Mouse (Mus musculus): ENCODE measurements at regions not wholly inside any gene's neighbourhood (a gene's known extent, or its start where the extent isn't known, plus 50 kb on each side); places are given as distances from the start of the nearest gene placed in this dataset.

DNA sequence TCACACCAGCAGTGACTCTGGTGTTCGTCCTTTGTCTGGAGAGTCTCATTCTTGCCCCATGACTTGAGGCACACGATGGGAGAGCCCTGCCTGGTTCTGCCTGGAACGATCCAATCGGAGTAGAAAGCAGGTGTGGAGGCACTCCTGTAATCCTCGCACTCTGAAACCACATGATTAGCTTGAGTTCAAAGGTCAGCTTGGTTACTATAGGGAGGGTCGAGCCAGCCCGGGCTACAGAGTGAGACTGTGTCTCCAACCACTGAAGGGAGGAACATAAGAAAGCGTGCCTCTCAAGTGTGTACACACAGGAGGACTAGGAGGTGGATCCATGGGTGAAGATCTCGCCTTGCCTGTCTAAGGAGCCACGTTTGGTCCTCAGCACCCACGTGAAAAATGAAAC is 504.0 kb downstream of the Vrk1 start:
- 79% methylated on average over 11 of the region's 11 CpGs for WGBS
- no peak for ATAC-seq
- Histone ChIP-seq H3K9me3 (ENCODE audit: control insufficient read depth, low read length) (no peaks in the 10 kb centered on the region), H3K36me3 (ENCODE audit: control insufficient read depth, insufficient read depth) (no peaks in the 10 kb centered on the region), H3K27me3 (replicated peaks; ENCODE audit: control insufficient read depth, insufficient read depth, low read length) (no peaks in the 10 kb centered on the region), H3K4me2 (ENCODE audit: low read length) (no peak overlapping the region), H3K4me1 (replicated peaks; ENCODE audit: control insufficient read depth, insufficient read depth, low read length) (peaks cover 7% of the 10 kb centered on the region; the same call in 1 of the 2 replicates), H3K9ac (replicated peaks; ENCODE audit: low read depth, low read length) (no peak overlapping the region), H3K4me3 (replicated peaks; ENCODE audit: low read length) (no peak overlapping the region), H3K27ac (ENCODE audit: low read length) (no peak overlapping the region)

GRCm38 (mm10) chr12:106515257-106515788 is 505.3 kb downstream of the Vrk1 start:
- Histone ChIP-seq H3K4me3 (replicated peaks; ENCODE audit: low read length) (no peak overlapping the region), H3K9me3 (ENCODE audit: control insufficient read depth, low read length) (no peaks in the 10 kb centered on the region), H3K4me2 (ENCODE audit: low read length) (no peak overlapping the region), H3K9ac (replicated peaks; ENCODE audit: low read depth, low read length) (no peak overlapping the region), H3K27ac (ENCODE audit: low read length) (no peak overlapping the region), H3K36me3 (ENCODE audit: control insufficient read depth, insufficient read depth) (no peaks in the 10 kb centered on the region), H3K27me3 (replicated peaks; ENCODE audit: control insufficient read depth, insufficient read depth, low read length) (no peaks in the 10 kb centered on the region), H3K4me1 (replicated peaks; ENCODE audit: control insufficient read depth, insufficient read depth, low read length) (peaks cover 7% of the 10 kb centered on the region; the same call in 1 of the 2 replicates)
- WGBS: 30% methylated on average over 17 of the region's 17 CpGs
- ATAC-seq: peak; percentile 63

DNA sequence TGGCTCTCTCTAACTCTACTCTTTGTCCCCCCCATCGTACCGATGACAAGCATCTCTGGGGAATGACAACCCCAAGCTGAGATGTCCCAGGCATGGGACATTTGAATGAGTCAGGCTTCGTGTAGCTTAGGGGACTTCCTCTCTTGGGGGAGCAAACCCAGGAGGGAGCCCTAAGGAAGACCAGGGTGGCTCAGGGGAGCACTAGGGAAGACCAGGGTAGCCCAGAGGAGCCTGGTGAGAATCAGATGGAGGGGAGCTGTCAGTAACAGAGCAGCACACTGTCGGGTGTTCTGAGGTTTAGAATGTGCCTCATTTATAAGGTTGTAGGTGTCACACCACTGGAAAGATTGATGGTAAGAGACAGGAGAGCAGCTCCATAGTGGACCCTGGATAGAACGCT is 509.1 kb downstream of the Vrk1 start:
- no peak overlapping the region for H3K27ac ChIP-seq (ENCODE audit: low read length)
- peaks cover 7% of the 10 kb centered on the region; the same call in 1 of the 2 replicates for H3K4me1 ChIP-seq (replicated peaks; ENCODE audit: control insufficient read depth, insufficient read depth, low read length)
- H3K4me2 ChIP-seq (ENCODE audit: low read length): no peak overlapping the region
- WGBS: 80% methylated on average over 5 of the region's 5 CpGs
- H3K36me3 ChIP-seq (ENCODE audit: control insufficient read depth, insufficient read depth): no peaks in the 10 kb centered on the region
- H3K9ac ChIP-seq (replicated peaks; ENCODE audit: low read depth, low read length): no peak overlapping the region
- no peaks in the 10 kb centered on the region for H3K27me3 ChIP-seq (replicated peaks; ENCODE audit: control insufficient read depth, insufficient read depth, low read length)
- ATAC-seq: no peak
- no peak overlapping the region for H3K4me3 ChIP-seq (replicated peaks; ENCODE audit: low read length)
- H3K9me3 ChIP-seq (ENCODE audit: control insufficient read depth, low read length): no peaks in the 10 kb centered on the region

DNA sequence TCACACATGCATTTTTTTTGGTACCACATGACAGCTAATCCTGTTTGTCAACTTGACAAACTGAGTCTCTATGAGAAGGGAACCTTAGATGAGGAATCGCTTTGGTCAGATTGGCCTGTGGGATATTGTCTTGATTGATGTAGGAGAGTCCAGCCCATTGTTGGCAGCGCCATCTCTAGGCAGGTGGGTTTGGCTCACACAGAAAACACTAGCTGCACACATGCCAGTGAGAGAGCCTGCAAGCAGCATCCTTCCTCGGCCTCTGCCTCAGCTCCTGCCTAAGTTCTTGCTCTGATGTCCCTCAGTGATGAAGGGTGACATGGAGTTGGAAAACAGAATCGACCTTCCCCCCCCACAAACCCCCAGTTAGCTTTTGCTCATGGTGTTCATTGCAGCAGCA is 514.4 kb downstream of the Vrk1 start:
- WGBS: 74% methylated on average over 4 of the region's 4 CpGs
- H3K27me3 ChIP-seq (replicated peaks; ENCODE audit: control insufficient read depth, insufficient read depth, low read length): no peaks in the 10 kb centered on the region
- peaks cover 20% of the 10 kb centered on the region for H3K4me1 ChIP-seq (replicated peaks; ENCODE audit: control insufficient read depth, insufficient read depth, low read length)
- H3K27ac ChIP-seq (ENCODE audit: low read length): no peak overlapping the region
- no peak overlapping the region for H3K4me3 ChIP-seq (replicated peaks; ENCODE audit: low read length)
- H3K9me3 ChIP-seq (ENCODE audit: control insufficient read depth, low read length): peaks cover 3% of the 10 kb centered on the region; the same call in 1 of the 2 replicates
- no peaks in the 10 kb centered on the region for H3K36me3 ChIP-seq (ENCODE audit: control insufficient read depth, insufficient read depth)
- no peak for ATAC-seq
- H3K9ac ChIP-seq (replicated peaks; ENCODE audit: low read depth, low read length): no peak overlapping the region
- H3K4me2 ChIP-seq (ENCODE audit: low read length): no peak overlapping the region

DNA sequence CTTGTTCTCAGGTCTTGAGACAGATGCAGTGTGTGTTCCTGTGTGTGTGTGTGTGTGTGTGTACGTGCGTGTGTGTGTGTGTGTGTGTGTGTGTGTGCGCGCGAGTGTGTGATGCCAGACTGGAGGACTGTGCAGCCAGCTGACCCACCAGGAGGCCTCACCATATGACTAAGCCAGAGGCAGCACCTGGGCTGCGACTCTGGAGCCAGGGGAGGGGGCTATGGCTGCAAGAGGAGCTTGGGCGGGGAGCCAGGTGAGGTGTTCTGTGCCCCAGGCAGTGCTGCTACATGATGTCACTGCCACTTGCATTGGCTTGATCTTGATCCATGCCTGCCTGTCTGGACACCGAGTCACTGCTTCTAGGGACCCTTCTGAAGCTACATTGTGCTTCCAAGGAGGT is 517.1 kb downstream of the Vrk1 start:
- Histone ChIP-seq H3K27ac (ENCODE audit: low read length) (peak overlapping the region; percentile 92), H3K9ac (replicated peaks; ENCODE audit: low read depth, low read length) (no peak overlapping the region), H3K9me3 (ENCODE audit: control insufficient read depth, low read length) (peaks cover 3% of the 10 kb centered on the region; the same call in 1 of the 2 replicates), H3K36me3 (ENCODE audit: control insufficient read depth, insufficient read depth) (no peaks in the 10 kb centered on the region), H3K27me3 (replicated peaks; ENCODE audit: control insufficient read depth, insufficient read depth, low read length) (no peaks in the 10 kb centered on the region), H3K4me1 (replicated peaks; ENCODE audit: control insufficient read depth, insufficient read depth, low read length) (peaks cover 26% of the 10 kb centered on the region), H3K4me2 (ENCODE audit: low read length) (no peak overlapping the region), H3K4me3 (replicated peaks; ENCODE audit: low read length) (no peak overlapping the region)
- no peak for ATAC-seq
- 42% methylated on average over 8 of the region's 8 CpGs for WGBS

DNA sequence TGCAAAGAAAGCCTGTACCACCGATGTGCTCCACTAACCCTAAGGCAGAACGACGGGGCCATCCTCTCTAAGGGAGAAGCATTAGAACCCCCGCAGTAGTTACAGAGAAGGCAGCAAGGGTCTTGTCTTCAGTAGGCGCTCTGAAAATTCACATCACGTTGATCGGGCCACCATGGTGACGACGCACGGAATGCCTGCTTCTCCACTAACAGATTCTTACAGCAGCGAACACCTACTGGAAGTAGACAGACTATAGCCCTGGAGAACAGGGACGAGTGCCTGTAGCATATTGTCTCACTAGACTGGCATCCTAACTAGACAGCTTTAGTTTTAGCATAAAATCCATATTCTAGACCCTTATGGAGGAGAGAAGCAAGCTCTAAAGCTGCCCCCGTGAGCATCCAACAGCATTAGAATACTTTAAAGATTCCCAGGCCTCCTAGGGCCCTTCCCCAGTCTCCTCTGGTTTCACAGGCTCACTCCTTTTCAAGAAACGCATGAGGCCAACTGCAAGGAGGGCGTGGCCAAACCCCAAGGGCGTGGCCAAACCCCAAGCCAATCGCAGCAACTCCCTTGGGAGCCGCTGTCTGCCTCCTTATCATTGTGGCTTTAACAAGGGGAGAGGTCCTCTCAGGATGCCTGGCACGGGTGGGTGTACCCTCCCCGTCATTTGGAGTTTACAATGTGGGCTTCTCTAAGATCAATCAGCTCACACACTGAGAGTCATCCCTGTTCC is 517.8 kb downstream of the Vrk1 start:
- peak; percentile 39 for ATAC-seq
- Histone ChIP-seq H3K36me3 (ENCODE audit: control insufficient read depth, insufficient read depth) (no peaks in the 10 kb centered on the region), H3K4me3 (replicated peaks; ENCODE audit: low read length) (no peak overlapping the region), H3K9me3 (ENCODE audit: control insufficient read depth, low read length) (peaks cover 3% of the 10 kb centered on the region; the same call in 1 of the 2 replicates), H3K9ac (replicated peaks; ENCODE audit: low read depth, low read length) (peak overlapping the region; percentile 16; the same call in 1 of the 2 replicates), H3K27me3 (replicated peaks; ENCODE audit: control insufficient read depth, insufficient read depth, low read length) (no peaks in the 10 kb centered on the region), H3K4me1 (replicated peaks; ENCODE audit: control insufficient read depth, insufficient read depth, low read length) (peaks cover 26% of the 10 kb centered on the region), H3K27ac (ENCODE audit: low read length) (peak overlapping the region; percentile 92), H3K4me2 (ENCODE audit: low read length) (peak overlapping the region; percentile 21)
- 7% methylated on average over 20 of the region's 20 CpGs for WGBS

- peak; percentile 72 for ATAC-seq
- 17% methylated on average over 10 of the region's 10 CpGs for WGBS
- H3K4me2 ChIP-seq (ENCODE audit: low read length): peak overlapping the region; percentile 9
Observed at GRCm38 (mm10) chr12:106528521-106528920, 518.5 kb downstream of the Vrk1 start.

GRCm38 (mm10) chr12:106529175-106529574 is 519.1 kb downstream of the Vrk1 start:
- peaks cover 3% of the 10 kb centered on the region; the same call in 1 of the 2 replicates for H3K9me3 ChIP-seq (ENCODE audit: control insufficient read depth, low read length)
- 21% methylated on average over 11 of the region's 11 CpGs for WGBS
- H3K4me2 ChIP-seq (ENCODE audit: low read length): no peak overlapping the region
- H3K9ac ChIP-seq (replicated peaks; ENCODE audit: low read depth, low read length): no peak overlapping the region
- peaks cover 26% of the 10 kb centered on the region for H3K4me1 ChIP-seq (replicated peaks; ENCODE audit: control insufficient read depth, insufficient read depth, low read length)
- peak overlapping the region; percentile 92 for H3K27ac ChIP-seq (ENCODE audit: low read length)
- no peaks in the 10 kb centered on the region for H3K27me3 ChIP-seq (replicated peaks; ENCODE audit: control insufficient read depth, insufficient read depth, low read length)
- no peaks in the 10 kb centered on the region for H3K36me3 ChIP-seq (ENCODE audit: control insufficient read depth, insufficient read depth)
- peak; percentile 87 for ATAC-seq
- H3K4me3 ChIP-seq (replicated peaks; ENCODE audit: low read length): no peak overlapping the region

More at GRCm38 (mm10) chr12:106528521-106528920, 518.5 kb downstream of the Vrk1 start:
- peaks cover 3% of the 10 kb centered on the region; the same call in 1 of the 2 replicates for H3K9me3 ChIP-seq (ENCODE audit: control insufficient read depth, low read length)
- no peak overlapping the region for H3K4me3 ChIP-seq (replicated peaks; ENCODE audit: low read length)
- peak overlapping the region; percentile 92 for H3K27ac ChIP-seq (ENCODE audit: low read length)
- H3K27me3 ChIP-seq (replicated peaks; ENCODE audit: control insufficient read depth, insufficient read depth, low read length): no peaks in the 10 kb centered on the region
- no peaks in the 10 kb centered on the region for H3K36me3 ChIP-seq (ENCODE audit: control insufficient read depth, insufficient read depth)
- 0 out of 2 replicates have a peak overlapping the region, but pooled peaks have one; percentile 11 for H3K9ac ChIP-seq (replicated peaks; ENCODE audit: low read depth, low read length)
- peaks cover 26% of the 10 kb centered on the region for H3K4me1 ChIP-seq (replicated peaks; ENCODE audit: control insufficient read depth, insufficient read depth, low read length)

DNA sequence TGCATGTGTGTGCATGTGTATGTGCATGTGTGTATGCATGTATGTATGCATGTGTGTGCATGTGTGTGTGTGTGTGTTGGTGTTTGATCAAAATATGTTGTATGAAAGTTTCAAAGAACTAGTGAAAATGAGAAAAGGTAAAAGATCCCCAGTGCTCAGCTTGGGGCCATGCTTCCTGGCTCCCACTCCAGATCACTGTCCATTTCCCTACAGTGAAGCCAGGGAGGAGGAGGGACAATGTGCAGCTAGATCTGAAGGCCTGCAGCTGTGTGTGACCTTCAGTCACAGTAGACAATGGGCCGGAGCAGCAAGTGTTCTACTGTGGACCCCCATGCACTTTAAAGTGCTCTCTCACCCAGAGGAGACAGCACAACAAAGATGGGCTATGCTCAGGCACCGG is 525.1 kb downstream of the Vrk1 start:
- H3K4me1 ChIP-seq (replicated peaks; ENCODE audit: control insufficient read depth, insufficient read depth, low read length): peaks cover 16% of the 10 kb centered on the region
- no peak overlapping the region for H3K4me2 ChIP-seq (ENCODE audit: low read length)
- H3K27me3 ChIP-seq (replicated peaks; ENCODE audit: control insufficient read depth, insufficient read depth, low read length): no peaks in the 10 kb centered on the region
- no peak overlapping the region for H3K27ac ChIP-seq (ENCODE audit: low read length)
- peaks cover 4% of the 10 kb centered on the region for H3K9me3 ChIP-seq (ENCODE audit: control insufficient read depth, low read length)
- ATAC-seq: no peak
- no peak overlapping the region for H3K4me3 ChIP-seq (replicated peaks; ENCODE audit: low read length)
- no peaks in the 10 kb centered on the region for H3K36me3 ChIP-seq (ENCODE audit: control insufficient read depth, insufficient read depth)
- WGBS: 25% methylated on average over 2 of the region's 2 CpGs
- H3K9ac ChIP-seq (replicated peaks; ENCODE audit: low read depth, low read length): no peak overlapping the region

Data from forebrain, embryonic 16.5 days (tissue).